Mouse (Mus musculus) left cerebral cortex, postnatal 4 days (tissue): ENCODE measurements around the gene Brms1. TPM values are rescaled to one million over a fixed set of nuclear protein-coding genes. Genes with fewer than 3 reads are reported as not detected.
A peak's percentile ranks its signal among the peaks of the same experiment; 100 is the strongest.
"Not testable (repeated sequence)": the region's sequence is repeated elsewhere in the genome, so short reads cannot be mapped to it uniquely, and the experiment has no call there.

Experiments
- DNase-seq: peaks from one replicate; pipeline ENCODE4 v3.0.0-alpha.2; 2022
- intact Hi-C: fragments of 180-260 bp; cut with DNase I; formaldehyde crosslinking; loops from one replicate; pipeline ENCODE4 v1.15.1; 2025
- total RNA-seq, 2 experiments: library from RNA; stranded (reverse); gene quantifications; 2 replicates each; pipeline ENCODE4 v1.2.3; 2021

Brms1 gene
- total RNA-seq, result 10 to 100 TPM; 14.5 to 15.5 TPM

DNA sequence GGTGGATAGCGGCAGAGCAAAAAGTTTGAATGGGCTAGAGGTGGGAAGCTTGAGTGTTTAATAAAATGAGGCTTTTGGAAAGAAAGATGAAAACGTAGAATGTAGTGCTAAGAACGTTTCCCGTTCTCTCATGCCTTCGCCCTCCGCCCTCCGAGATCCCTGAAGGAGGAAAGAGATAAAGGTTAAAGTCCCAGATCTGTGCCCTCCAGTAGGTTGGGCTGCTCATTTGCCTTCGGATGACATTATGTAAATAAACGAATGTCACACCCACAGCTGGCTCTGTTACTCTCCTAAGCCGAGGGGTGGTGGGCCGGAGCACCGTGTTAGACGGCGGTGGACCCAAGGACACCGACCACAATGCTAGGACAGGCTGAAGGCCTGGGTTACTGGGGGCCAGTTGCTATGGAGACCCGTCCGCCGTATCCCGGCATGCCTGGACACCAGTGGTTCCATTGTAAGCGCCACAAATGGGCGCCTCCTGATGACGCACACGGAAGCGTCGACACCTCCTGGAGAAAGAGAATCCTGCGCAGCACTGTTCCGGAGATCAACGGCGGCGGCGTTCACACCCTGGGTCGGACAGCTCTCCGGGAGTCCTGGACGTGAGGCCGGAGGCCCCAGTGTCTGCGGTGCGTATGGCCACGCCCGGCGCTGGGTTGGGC, at the start of gene Brms1:
TSS of gene Brms1 (plus strand) at position 493 of the 662 bp plus-strand sequence.
- DNase-seq, result peak; percentile 94
- intact Hi-C loops, result no loop called here

DNA sequence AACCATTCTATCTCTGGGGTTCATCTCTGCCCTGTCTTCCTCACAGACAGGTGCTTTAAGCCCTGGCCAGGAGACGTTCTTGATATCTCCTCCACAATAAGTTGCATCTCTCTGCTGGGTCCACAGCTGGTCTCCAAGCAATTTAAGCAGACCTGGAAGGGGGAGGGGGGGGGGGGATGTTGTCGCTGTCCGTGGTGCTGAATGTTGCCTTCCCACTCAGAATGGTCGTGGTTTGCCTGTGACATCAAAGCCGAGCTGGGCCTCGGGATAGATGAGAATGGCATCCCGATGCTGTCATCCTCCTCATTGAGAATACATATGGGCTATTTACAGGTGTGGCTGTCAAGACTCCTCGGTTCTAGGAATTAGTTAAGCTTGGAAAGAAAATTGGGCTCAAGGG, 48.8 kb upstream of the Brms1 start:
- intact Hi-C loops, result no loop called here
- DNase-seq, result no peak

DNA sequence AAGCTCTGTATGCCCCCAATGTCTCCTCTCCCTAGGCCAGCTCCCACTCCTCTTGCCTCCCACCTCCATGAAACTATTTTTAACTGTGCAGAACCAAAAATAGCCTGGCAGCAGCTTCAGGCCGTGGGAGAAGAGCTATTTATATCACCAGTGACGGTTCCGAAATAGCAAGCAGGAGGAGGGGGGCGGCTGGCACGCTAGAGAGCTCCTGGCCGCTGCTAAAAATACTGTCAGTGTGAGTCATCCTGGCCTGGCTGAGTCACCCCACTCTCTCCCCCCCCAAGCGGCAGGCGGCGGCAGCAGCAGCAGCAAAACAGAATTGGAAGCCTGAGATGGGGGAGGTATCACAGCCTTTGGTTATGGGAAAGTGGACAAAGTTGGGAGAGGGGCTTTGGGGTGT, 48.2 kb upstream of the Brms1 start:
- intact Hi-C loops, result no loop called here
- DNase-seq, result peak; percentile 69

DNA sequence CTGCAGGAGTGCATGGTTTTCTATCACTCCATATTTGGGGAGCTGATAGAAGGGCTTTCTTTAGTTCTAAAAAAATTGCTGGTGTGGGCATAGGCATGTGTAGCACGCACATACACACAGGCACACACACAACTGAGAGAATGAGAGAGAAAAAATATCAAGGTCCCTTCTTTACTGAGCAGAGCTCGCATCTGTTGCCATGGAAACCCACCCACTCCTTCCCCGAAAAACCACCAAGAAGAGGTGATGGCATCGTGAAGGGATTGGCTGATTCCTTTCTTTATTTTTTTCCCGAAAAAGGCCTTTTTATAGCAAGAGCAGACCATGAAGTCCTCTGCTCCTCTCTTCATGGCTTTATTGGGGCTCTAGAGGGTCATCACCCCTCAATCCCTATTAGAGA, 47.1 kb upstream of the Brms1 start:
- intact Hi-C loops, result no loop called here
- no peak for DNase-seq

DNA sequence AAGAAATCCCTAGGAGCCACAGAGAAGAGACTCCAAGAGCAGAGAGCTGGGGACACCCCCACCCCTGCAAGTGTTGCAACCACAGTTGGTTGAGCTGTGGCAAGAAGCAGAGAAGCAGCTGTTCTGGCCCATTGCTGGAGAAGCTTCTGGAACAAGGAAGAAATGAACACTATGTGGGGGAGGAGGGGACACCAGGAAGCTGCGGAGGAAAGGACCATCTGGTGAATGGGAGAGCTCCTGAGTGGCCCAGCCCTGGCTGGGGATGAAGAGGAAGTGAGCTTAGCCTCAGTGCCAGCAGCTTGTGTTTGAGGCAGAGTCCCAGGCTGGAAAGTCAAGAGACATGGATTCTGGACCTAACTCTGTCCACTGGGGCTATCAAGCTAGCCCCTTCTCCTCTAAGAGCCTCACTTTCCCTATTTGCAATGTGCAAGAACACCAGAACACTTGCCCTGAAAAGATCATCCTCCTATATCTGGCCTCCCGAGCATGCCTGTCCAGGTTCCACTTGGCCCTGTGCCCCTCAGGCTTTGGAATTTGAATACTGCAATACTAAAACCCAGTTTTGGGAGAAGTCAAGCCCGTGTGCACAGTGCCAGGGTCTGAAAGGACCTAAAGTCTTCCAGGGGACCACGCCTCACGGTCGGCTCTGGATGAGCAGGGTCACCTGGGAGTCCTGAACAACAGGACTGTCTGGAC, 41.6 kb upstream of the Brms1 start:
- no peak for DNase-seq
- intact Hi-C loops, result no loop called here

DNA sequence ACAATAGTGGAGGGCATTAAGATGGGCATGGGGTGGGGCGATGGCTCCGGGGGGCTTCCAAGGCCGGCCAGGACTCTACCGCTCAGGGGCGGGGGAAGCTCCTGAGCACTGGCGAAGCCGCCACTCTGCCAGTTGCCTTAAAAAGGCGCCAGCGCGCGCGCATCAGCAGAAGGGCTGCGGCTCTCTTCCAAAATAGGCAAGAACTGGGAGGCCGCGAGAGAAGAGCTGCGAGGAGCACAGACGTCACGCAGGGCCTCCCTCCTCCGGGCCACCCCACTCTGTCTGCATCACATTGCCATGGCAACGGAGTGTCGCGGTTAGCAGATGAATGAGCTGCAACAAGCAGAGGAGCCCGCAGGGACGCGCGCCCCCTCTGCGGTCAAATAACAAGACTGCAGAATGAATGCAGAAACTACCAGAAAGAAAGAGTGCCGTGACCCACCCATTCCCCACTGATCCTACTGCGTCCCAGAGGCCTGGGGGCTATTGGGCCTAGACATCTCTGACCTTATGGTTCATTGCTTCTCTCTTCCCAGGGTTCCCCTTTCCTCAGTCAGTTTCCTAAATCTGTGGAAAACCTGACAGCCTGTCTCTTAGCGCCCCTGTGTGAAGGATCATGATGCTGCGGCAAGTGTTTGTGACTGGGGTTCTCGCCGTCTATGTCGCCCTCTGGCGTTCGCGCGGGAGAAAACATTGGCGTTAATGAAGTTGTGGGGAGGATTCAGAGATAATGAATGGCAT, 39.3 kb upstream of the Brms1 start:
- peak; percentile 89 for DNase-seq
- intact Hi-C loops, result loop anchor here (1.0 kb wide), 1 partner anchor 21 kb away; no protein-coding TSS in a partner anchor

DNA sequence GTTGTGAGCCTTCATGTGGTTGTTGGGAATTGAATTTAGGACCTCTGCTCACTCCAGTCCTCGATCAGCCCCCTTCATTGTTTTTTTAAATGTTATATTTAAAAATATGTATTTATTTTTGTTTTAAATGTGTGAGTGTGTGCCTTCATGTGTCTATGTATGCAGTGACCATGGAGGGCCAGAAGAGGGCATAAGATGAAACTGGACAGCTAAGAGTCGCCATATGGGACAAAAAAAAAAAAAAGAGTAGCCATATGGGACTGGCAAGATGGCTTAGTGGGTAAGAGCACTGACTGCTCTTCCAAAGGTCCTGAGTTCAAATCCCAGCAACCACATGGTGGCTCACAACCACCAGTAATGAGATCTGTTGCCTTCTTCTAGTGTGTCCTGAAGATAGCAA, 37.5 kb upstream of the Brms1 start:
- intact Hi-C loops, DNase-seq: not testable (repeated sequence)

DNA sequence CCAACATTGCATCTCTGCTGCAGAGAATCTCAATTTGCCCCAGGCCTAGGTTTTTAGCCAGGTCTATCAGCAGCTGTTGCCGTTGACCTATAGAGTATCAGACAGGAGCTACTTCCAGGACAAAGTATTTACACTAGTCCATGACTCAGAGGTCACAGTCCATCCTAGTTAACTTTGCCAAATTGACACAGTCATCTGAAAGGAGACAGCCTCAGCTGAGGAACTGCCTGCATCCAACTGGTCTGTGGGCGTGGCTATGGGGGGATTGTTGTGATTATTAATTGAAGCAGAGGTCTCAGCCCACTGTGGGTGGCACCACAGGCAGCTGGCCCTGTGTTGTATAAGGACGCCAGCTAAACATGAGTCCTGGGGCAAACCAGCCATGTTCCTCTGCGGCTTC, 36.2 kb upstream of the Brms1 start:
- DNase-seq, result no peak
- intact Hi-C loops, result no loop called here

DNA sequence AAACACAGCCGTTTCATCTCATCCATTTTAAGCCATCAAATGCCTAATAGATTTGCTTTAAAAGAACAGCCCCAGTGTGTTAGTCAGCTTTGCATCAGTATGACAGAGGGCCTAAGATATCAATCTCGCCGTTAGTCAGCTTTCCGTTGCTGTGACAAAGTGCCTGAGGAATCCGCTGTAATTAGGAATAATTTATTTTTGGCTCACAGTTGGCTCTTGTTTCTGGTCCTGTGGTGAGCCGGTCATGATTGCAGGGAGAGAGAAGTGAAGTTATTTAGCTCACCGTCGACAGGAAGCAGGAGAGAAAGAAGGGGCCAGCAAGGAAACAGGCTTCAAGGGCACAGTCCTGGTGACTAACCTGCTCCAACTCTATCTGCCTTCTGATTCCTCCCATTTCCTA, 28.0 kb upstream of the Brms1 start:
- DNase-seq, result no peak
- intact Hi-C loops, result no loop called here

DNA sequence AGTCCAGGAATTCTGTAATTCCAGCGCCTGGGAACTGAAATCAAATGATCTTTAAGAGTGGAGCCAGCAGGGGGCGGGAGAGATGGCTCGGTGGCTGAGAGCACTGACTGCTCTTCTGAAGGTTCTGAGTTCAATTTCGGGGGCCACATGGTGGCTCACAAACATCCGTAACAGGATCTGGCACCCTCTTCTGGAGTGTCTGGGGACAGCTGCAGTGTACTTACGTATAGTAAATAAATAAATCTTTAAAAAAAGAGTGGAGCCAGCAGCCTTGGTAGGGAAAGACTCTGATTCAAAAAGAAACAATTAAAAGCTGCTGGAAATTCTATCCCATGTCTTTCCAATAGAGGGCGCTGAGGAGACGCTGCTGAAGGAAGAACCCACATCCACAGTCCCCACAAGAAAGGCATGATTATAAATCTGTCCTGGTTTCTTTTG, 26.2 kb upstream of the Brms1 start:
- peak; percentile 22 for DNase-seq
- intact Hi-C loops, result no loop called here

DNA sequence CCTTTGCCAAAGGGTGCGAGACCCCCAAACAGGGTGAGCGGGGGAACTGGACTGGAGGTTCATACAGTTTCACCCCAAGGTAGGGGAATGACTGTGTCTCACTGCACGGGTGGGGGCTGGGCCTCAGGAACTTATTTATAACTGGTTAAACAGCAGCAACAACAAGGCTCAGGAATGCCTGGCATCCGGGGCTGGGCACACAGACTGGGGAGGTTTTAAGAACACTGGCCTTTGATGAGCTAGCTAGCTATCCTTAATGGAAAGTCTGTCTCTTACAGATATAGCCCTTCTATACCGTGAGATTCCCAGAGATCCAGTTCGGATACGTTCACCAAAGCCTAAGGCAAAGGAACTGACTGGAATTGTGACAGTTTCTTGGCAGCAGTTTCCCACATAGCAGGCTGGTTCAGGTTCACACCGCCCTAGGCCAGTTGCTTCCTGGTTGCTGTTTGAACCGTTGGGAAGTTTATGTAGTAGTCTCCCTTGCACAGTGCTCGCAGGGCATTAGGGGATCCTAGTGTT, 24.9 kb upstream of the Brms1 start:
- no peak for DNase-seq
- intact Hi-C loops, result no loop called here

DNA sequence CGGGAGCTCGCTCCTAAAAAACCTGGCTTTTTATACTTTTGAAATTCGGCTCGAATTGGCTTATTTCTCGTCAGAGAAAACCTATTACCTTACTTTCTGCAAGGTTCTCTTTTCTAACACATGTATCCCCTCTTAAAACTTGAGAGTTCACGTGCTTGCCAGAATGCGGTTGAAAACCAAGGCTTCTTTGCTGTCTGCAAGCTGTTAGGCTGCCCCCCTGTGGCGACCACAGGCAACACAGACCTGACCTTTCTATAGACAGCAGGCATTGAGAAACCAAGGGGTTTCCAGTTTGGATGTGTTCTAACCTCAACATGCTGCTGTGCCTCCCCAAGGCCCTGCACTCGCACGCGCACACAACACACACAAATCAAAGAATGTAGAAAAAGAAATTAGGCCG, 24.4 kb upstream of the Brms1 start:
- DNase-seq, result peak; percentile 83
- intact Hi-C loops, result no loop called here

DNA sequence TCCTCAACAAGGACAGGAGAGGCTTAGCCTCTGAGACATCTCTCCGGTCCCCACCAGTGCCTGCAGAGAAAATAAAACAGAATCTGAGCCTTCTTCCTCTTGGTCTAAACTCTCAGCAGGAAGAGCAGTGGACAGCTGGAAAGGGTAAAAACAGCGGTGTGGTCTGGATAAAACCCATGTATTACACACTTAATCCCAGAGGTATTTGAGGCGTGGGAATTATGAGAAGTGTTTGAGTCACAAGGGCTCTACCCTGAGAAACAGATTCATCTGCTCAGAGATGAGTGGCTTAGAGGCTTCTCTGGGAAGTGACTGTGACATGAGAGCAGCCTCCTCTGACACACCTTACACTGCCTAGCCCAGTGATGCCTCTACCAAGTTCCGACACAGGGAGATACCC, 23.5 kb upstream of the Brms1 start:
- intact Hi-C loops, result no loop called here
- DNase-seq, result no peak

DNA sequence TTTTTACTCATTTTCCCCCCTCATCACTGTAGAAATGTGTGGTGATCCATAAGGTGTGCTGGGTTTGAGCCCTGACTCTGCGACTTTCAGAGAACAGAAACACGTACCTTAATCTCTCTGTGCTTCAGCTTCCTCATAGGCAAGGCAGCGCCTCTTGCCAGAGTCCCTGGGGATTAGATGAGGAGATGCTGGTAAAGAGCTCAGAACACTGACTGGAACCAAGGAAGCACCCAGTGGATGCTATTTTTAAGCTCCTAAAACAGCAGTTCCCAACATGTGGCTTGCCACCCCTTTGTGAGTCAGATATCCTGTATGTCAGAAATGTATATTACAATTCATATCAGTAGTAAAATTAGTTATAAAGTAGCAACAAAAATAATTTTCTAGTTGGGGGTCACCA, 23.0 kb upstream of the Brms1 start:
- intact Hi-C loops, result no loop called here
- no peak for DNase-seq

DNA sequence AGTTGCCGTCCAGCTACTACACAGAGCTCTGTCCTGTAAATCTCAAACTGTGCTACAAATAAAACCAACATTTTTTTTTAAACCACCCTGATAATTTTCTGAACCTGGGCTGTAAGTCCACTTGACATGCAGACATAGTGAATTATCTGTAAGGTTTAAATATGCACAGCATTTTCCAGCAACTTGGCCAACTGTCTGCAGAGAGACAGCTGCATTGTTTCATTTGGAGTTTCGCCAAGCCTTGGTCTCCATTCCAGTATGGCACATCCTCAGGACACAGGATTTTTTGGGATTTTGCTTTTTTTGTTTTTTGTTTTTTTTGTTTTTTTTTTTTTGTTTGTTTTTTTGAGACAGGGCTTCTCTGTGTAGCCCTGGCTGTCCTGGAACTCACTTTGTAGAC, 19.7 kb upstream of the Brms1 start:
- peak; percentile 48 for DNase-seq
- intact Hi-C loops, result no loop called here

DNA sequence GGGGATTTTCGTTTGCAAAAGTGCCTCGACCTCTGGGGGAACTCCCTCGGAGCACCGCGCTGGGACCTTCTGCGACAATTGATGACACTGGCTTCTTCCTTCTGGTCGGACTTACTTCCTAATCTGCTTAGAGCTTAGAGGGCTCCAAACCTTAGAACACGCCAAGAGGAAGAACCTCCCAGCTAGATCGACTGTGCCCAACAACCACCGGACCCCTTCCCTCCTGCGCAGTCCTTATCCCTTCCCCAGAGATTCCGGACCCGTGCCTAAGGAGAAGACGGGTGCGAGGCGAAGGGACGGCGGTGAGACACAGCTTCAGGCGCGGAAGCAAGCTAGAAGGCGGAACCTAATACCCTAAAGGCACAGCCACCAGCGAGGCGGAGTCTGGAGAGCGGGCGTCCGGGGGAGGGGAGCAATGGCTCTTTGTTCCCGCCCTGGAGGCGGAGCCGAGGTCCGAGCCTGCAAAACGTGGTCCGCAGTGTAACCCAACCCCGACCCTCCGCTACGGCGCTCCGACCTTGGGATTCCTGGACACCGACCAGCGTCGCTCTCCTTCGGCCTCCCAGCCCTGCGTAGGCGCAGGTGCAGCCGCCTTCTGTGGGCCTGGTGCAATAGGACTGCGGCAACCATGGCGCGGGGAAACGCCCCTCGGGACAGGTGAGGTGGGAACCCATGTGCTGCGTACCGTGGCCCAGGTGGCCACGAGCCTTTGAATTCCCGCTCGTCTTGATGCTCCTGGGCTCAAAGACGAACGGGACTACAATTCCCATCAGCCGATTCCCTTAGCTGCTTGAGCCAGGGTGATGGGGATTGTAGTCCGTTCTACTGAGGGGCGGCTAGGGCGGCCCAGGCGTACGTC, 17.3 kb upstream of the Brms1 start, which contains the start of gene Slc29a2:
TSS of gene Slc29a2 (plus strand) at position 240 of the 859 bp plus-strand sequence.
- intact Hi-C loops, result no loop called here
- DNase-seq, result peak; percentile 94

DNA sequence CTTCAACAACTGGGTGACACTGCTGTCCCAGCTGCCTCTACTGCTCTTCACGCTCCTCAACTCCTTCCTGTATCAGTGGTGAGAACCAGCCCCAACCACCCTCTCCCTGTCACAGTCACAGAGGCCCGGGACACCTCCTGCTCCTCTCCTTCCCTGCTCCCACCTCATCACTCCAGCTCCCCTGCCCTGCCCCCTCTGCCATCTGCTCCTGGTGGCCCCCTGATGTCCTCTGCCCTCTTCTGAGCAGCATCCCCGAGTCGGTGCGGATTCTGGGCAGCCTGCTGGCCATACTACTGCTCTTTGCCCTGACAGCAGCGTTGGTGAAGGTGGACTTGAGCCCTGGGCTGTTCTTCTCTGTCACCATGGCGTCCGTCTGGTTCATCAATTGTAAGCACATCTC, 15.0 kb upstream of the Brms1 start:
- peak; percentile 47 for DNase-seq
- intact Hi-C loops, result no loop called here

DNA sequence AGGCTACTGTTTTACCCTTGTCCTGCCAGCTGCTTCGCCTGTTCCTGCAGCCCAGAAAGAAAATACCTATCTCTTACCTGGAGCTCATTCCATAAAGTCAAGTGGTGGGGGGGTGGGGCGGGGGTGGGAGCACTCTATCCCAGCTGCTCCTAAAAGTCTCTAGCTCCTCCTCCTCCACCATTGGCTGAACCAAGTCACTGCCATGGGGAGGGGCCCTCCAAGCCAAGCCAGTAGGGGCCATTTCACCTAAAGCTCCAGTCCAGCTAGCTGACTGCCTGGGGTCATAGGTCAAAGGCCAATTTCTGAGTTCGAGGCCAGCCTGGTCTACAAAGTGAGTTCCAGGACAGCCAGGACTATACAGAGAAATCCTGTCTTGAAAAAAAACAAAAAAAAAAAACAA, 8.5 kb upstream of the Brms1 start:
- intact Hi-C loops, result no loop called here
- no peak for DNase-seq

DNA sequence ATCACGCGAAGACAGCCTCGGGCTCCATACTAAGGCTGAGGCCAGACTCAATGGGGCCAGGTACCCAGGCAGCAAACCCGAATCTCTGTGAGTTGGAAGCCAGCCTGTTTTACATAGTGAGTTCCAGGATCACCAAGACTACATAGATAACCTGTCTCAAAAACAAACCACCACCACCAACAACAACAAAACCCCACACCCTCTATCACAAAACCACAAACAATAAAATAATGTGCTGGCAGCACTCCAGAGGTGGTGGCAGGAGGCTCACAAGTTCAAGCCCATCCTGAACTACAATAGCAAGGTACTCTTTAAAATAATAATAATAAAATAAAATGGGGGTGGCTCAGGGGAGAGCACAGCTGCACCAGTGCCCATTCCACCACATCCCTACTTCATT, 4.6 kb upstream of the Brms1 start:
- no peak for DNase-seq
- intact Hi-C loops, result no loop called here
